Mouse (Mus musculus) kidney, adult 2 months (tissue): Measurements from ENCODE around the gene Catsper4. TPM values are rescaled to one million over a fixed set of nuclear protein-coding genes. Genes with fewer than 3 reads are reported as not detected.
A peak's percentile ranks its signal among the peaks of the same experiment; 100 is the strongest.

ENCODE experiments used
- DNase-seq: peaks from one replicate; pipeline ENCODE4 v3.0.0; 2021
- H3K27ac ChIP-seq: fragments of 200-500 bp; 2 replicates; pipeline ENCODE4 v1.5.1; 2012; ENCODE audit warnings: low read depth, low read length, control low read depth, inconsistent platforms; ENCODE audit not compliant: insufficient read depth
- H3K27me3 ChIP-seq: fragments of 200-500 bp; replicated peaks from 2 replicates; pipeline ENCODE4 v1.6.1; 2012; ENCODE audit warnings: mild to moderate bottlenecking, moderate library complexity, low read length, inconsistent platforms; ENCODE audit not compliant: control insufficient read depth, insufficient read depth
- H3K36me3 ChIP-seq: fragments of 200-500 bp; 2 replicates; pipeline ENCODE4 v1.6.1; 2012; ENCODE audit warnings: mild to moderate bottlenecking, moderate library complexity, low read length, inconsistent platforms; ENCODE audit not compliant: control insufficient read depth, insufficient read depth
- H3K4me1 ChIP-seq: fragments of 200-500 bp; 2 replicates; pipeline ENCODE4 v1.6.1; 2011; ENCODE audit warnings: low read length; ENCODE audit not compliant: control insufficient read depth, insufficient read depth
- H3K4me3 ChIP-seq: fragments of 200-500 bp; 2 replicates; pipeline ENCODE4 v1.5.1; 2011; ENCODE audit warnings: mild to moderate bottlenecking, low read depth, low read length, control low read depth; ENCODE audit not compliant: insufficient read depth
- CTCF ChIP-seq: fragments of 200-500 bp; conservative IDR thresholded peaks from 2 replicates; pipeline ENCODE4 v1.5.1; 2011; ENCODE audit warnings: low read depth, mild to moderate bottlenecking, control low read depth, low read length, moderate library complexity, mixed read lengths; ENCODE audit not compliant: insufficient read depth, insufficient read length
- POLR2A ChIP-seq: fragments of 200-500 bp; IDR thresholded peaks from one replicate; pipeline ENCODE4 v1.6.1; 2011; ENCODE audit warnings: low read depth, low read length, control low read depth
- WGBS: fragments of 180-500 bp; shearing (Covaris S2); methylation state at CpG from one replicate; pipeline ENCODE4 v1.1.7; 2018; 5-methylcytosine and 5-hydroxymethylcytosine counted together
- polyA plus RNA-seq: library from polyadenylated mRNA; depleted of rRNA; stranded (reverse); fragments of >200 nt; gene quantifications from 2 replicates; pipeline ENCODE4 v1.2.3, GENCODE M21; 2012; rRNA removed

Catsper4 gene
- polyA plus RNA-seq, 1 experiment = 0.38 TPM

DNA sequence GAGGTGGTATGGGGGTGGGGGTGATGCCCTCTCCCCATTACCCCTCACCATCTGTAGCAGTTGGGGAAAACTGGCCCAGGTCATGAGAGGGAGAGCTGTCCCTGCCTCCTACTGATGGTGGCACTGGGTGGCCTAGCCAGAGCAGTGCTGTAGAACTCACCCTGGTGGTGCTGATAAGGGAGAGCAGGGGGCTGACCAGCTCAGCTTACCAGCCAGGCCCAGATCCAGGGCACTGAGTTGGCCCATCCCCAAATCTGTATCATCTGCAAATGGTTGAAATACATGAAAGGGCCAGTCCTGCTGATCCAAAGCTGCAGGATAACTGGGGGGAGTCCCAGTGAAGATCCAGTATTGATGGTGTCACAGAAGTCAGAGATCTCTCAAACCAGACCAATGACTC lies 45.4 kb downstream of the Catsper4 start:
- Histone ChIP-seq H3K36me3 (no peaks in the 10 kb centered on the region), H3K27ac (no peak overlapping the region), H3K27me3 (no peaks in the 10 kb centered on the region), H3K4me3 (no peak overlapping the region), H3K4me1 (peaks cover 5% of the 10 kb centered on the region; the same call in 1 of the 2 replicates)
- TF ChIP-seq POLR2A = no peak
- TF ChIP-seq CTCF = no peak
- DNase-seq = no peak

DNA sequence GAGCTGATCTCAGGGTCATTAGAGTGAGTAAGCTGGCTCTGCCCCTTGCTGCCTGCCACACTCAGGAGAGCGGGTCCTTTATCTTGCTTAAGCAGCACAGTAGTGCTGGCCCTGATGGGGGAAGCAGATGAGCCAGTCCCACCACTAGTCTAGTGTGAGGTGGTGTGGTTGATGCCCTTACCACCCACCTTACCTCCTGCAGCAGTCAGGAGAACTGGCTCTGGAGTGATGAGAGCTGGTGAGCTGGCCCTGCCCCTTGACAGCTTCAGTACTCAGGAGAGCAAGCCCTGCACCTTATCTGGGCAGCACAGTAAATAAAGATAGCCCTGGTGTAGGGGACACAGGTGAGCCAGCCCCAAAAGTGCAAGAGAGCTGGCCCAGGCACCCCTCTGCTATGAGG lies 46.1 kb downstream of the Catsper4 start:
- TF ChIP-seq CTCF (no peak), POLR2A (no peak)

DNA sequence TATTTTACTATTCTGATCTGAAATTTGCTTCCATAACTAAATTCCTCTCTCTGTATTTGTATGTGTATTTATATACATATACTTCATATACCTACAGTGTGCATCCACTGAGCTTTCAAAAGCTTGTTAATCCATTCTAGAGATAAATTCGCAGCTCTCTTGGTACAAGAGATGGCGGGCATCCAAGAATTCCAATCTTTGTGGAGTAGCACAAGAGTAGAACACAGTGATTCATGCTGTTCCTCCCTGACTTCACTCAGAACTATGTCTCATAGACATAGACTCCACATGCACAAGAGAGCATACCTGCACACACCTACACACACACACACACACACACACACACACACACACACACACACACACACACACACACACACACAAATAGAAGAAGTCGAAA lies 54.8 kb downstream of the Catsper4 start:
- no peaks in the 10 kb centered on the region for H3K36me3 ChIP-seq
- H3K4me1 ChIP-seq = no peaks in the 10 kb centered on the region
- DNase-seq = no peak
- TF ChIP-seq POLR2A = no peak
- no peak for TF ChIP-seq CTCF
- no peak overlapping the region for H3K4me3 ChIP-seq
- H3K27ac ChIP-seq = no peak overlapping the region
- no peaks in the 10 kb centered on the region for H3K27me3 ChIP-seq
- 70% methylated on average over 3 of the region's 3 CpGs for WGBS

More for the DNA sequence above, 46.1 kb downstream of the Catsper4 start:
- H3K4me1 ChIP-seq = peaks cover 4% of the 10 kb centered on the region; the same call in 1 of the 2 replicates
- no peaks in the 10 kb centered on the region for H3K27me3 ChIP-seq
- WGBS = 96% methylated on average over 1 of the region's 1 CpGs
- DNase-seq = no peak
- no peak overlapping the region for H3K27ac ChIP-seq
- no peak overlapping the region for H3K4me3 ChIP-seq
- no peaks in the 10 kb centered on the region for H3K36me3 ChIP-seq

DNA sequence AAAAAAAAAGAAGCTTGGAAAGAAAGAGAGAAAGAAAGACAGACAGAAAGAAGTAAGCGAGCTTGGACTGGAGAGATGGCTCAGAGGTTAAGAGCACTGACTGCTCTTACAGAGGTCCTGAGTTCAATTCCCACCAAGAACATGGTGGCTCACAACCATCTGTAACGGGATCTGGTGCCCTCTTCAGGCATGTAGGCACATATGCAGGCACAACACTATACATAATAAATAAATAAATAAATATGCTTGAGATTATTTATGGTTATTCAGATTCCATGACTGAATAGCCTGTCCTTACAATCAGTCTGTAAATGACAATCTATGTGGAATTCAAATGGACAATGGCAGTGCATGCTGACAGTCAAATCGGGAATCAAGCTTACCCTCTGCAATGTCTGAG lies 60.3 kb downstream of the Catsper4 start:
- Histone ChIP-seq H3K36me3 (peaks cover 2% of the 10 kb centered on the region; the same call in 1 of the 2 replicates), H3K27ac (no peak overlapping the region), H3K27me3 (no peaks in the 10 kb centered on the region), H3K4me1 (no peaks in the 10 kb centered on the region; the same call in 1 of the 2 replicates), H3K4me3 (no peak overlapping the region)
- WGBS = 92% methylated on average over 3 of the region's 3 CpGs
- TF ChIP-seq CTCF = peak; percentile 43
- no peak for TF ChIP-seq POLR2A
- DNase-seq = no peak

DNA sequence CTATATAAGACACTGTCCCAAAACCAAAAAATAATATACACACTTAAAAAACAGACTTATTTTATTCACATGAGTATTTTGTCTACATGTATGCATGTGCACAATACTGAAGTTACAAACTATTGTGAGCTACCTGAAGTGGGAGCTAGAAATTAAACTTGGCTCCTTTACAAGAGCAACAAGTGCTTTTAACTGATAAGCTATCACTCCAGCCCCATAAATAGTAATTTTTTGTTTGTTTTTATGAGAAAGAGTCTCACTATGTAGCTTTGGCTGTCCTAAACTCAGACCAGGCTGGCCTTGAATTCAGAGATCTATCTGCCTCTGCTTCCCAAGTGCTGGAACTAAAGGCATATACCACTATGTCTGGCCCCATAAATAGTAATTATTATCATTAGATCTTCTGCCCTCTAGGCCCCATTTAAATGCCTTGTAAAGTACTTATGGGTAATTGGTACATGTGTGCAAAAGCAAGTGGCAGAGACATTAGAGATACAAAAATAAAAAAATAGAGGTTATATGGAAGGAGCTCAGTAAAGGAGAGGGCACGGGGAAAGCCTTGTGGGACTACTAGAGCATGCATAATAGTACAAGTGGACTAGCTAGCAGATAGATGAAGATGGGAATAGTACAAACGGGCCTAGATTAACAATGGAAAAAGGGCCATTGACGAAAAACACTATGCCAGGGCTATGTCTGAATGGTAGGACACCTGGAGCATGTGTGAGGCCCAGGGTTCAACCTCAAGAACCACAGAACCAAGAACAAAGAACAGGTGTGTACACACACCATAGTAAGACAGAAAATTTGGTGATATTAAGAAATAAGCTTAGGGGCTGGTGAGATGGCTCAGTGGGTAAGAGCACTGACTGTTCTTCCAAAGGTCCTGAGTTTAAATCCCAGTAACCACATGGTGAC lies 61.4 kb downstream of the Catsper4 start:
- Histone ChIP-seq H3K4me3 (no peak overlapping the region), H3K27ac (peak overlapping the region; percentile 38; the same call in 1 of the 2 replicates), H3K27me3 (no peaks in the 10 kb centered on the region), H3K4me1 (no peaks in the 10 kb centered on the region; the same call in 1 of the 2 replicates), H3K36me3 (peaks cover 2% of the 10 kb centered on the region; the same call in 1 of the 2 replicates)
- no peak for DNase-seq
- 76% methylated on average over 3 of the region's 3 CpGs for WGBS
- TF ChIP-seq POLR2A = no peak
- no peak for TF ChIP-seq CTCF

DNA sequence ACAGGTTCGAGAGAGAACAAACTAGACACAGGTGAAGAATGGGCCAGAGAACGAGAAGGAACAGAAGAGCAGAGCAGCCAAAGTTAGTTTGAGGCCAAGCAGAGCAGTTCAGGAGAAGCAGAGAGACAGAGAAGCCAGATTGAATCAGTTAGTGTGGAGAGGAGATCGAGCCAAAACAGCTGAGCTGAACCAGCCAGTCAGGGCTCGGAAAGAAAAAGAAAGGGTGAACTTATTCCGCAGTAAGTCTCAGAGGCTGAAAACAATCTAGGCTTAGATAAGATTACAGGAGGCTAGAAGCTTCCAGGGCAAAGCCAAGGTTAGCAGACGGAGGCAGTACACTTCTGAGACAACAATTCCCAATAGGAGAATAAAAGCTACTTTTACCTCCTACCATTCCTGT lies 62.2 kb downstream of the Catsper4 start:
- 48% methylated on average over 6 of the region's 6 CpGs for WGBS
- peak; percentile 17 for DNase-seq
- TF ChIP-seq CTCF (no peak), POLR2A (no peak)

DNA sequence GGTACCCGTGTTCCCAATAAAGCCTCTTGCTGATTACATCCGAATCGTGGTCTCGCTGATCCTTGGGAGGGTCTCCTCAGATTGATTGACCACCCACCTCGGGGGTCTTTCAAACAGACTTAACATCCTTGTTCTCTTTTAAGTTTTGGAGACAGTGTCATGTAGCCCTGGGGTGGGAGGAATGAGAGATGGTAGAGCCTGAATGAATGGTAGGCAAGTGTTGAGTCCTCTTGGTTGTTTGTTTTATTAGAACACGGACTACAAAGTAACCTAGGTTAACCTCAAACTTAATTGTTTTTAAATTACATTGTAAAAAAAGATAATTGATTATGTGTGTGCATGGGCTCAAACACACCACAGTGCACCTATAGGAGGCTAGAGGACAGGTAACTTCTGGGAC lies 62.6 kb downstream of the Catsper4 start:
- Histone ChIP-seq H3K4me3 (0 out of 2 replicates have a peak overlapping the region, but pooled peaks have one; percentile 21), H3K27ac (peak overlapping the region; percentile 85), H3K36me3 (peaks cover 2% of the 10 kb centered on the region; the same call in 1 of the 2 replicates), H3K27me3 (no peaks in the 10 kb centered on the region), H3K4me1 (no peaks in the 10 kb centered on the region; the same call in 1 of the 2 replicates)
- 68% methylated on average over 6 of the region's 6 CpGs for WGBS
- DNase-seq = no peak
- TF ChIP-seq CTCF = no peak
- no peak for TF ChIP-seq POLR2A

More for the DNA sequence above, 62.2 kb downstream of the Catsper4 start:
- H3K27ac ChIP-seq = peak overlapping the region; percentile 85
- peaks cover 2% of the 10 kb centered on the region; the same call in 1 of the 2 replicates for H3K36me3 ChIP-seq
- no peaks in the 10 kb centered on the region for H3K27me3 ChIP-seq
- H3K4me1 ChIP-seq = no peaks in the 10 kb centered on the region; the same call in 1 of the 2 replicates
- H3K4me3 ChIP-seq = no peak overlapping the region

Other genes starting within 250 kb of the Catsper4 start
- 32.0 and 37.0 TPM in 2 replicates for gene Dhdds, start 226.5 kb downstream of the Catsper4 start, polyA plus RNA-seq
- gene Lin28a, start 208.5 kb downstream of the Catsper4 start, polyA plus RNA-seq = not detected in 2 replicates
- 0.52 and 0.81 TPM in 2 replicates for gene Zfp683, start 173.5 kb downstream of the Catsper4 start, polyA plus RNA-seq
- 0.69 and 1.0 TPM in 2 replicates for gene Crybg2, start 166.6 kb downstream of the Catsper4 start, polyA plus RNA-seq
- gene Cd52, start 132.3 kb downstream of the Catsper4 start, polyA plus RNA-seq = 14.8 and 65.1 TPM in 2 replicates
- gene Ubxn11, start 124.8 kb downstream of the Catsper4 start, polyA plus RNA-seq = 5.6 and 5.9 TPM in 2 replicates
- 262 and 323 TPM in 2 replicates for gene Sh3bgrl3, start 98.6 kb downstream of the Catsper4 start, polyA plus RNA-seq
- gene Cep85, start 40.3 kb downstream of the Catsper4 start, polyA plus RNA-seq = 28.3 and 38.9 TPM in 2 replicates
- not detected in 2 replicates for gene Gm7534, start 24.4 kb downstream of the Catsper4 start, polyA plus RNA-seq
- gene Cnksr1, start 11.0 kb upstream of the Catsper4 start, polyA plus RNA-seq = 14.9 and 17.3 TPM in 2 replicates
- not detected in 2 replicates for gene E130218I03Rik, start 16.3 kb upstream of the Catsper4 start, polyA plus RNA-seq
- gene Zfp593, start 18.2 kb upstream of the Catsper4 start, polyA plus RNA-seq = 6.0 and 6.4 TPM in 2 replicates
- 0.27 TPM in 1 of 2 replicates, not detected in the other for gene Gm30191, start 19.6 kb upstream of the Catsper4 start, polyA plus RNA-seq
- gene Grrp1, start 26.7 kb upstream of the Catsper4 start, polyA plus RNA-seq = 11.5 and 11.8 TPM in 2 replicates
- 3.3 and 3.4 TPM in 2 replicates for gene Pdik1l, start 60.5 kb upstream of the Catsper4 start, polyA plus RNA-seq
- gene Trim63, start 87.7 kb upstream of the Catsper4 start, polyA plus RNA-seq = 4.2 and 7.4 TPM in 2 replicates
- gene Slc30a2, start 115.8 kb upstream of the Catsper4 start, polyA plus RNA-seq = 32.3 and 33.3 TPM in 2 replicates
- gene Extl1, start 156.5 kb upstream of the Catsper4 start, polyA plus RNA-seq = 1.1 and 1.3 TPM in 2 replicates
- gene Pafah2, start 168.9 kb upstream of the Catsper4 start, polyA plus RNA-seq = 96.9 and 102 TPM in 2 replicates
- 9.8 and 24.9 TPM in 2 replicates for gene Stmn1, start 240.9 kb upstream of the Catsper4 start, polyA plus RNA-seq